Mouse (Mus musculus) MEL-GATA-1-ER (cell line): Measurements from ENCODE around the gene Dapk1.

Source experiments
- DNase-seq: peaks from one replicate; pipeline ENCODE4 v3.0.0-alpha.2; 2012; ENCODE audit warnings: low read depth; ENCODE audit errors: extremely low read depth

The Dapk1 gene

GRCm38 (mm10) chr13:60809690-60810089 lies 207.9 kb downstream of the Dapk1 start:
- no peak for DNase-seq

DNA sequence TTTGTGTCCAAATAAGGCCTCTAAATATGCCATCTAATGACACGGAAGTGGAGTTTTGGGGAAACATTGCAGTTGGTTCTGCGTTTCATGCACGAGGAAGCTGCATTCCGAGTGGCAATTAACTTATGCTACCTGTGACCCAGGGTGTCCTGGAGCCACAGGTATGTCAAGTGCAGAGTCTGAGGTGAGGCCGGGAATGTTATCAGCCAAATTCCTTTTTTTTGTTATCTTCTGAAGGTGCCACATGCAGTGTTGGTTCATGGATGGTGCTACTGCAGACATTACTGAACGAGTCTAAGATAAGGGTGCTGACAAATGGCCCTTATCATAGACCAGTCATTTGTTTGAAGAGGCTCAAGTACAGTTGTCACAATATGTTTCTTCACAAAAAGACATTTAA lies 211.0 kb downstream of the Dapk1 start:
- no peak for DNase-seq
